Mouse (Mus musculus) stomach, embryonic 15.5 days (tissue): ENCODE results near the gene Usp47. TPM values are rescaled to one million over a fixed set of nuclear protein-coding genes. Genes with fewer than 3 reads are reported as not detected.

Source experiments
- polyA plus RNA-seq: library from polyadenylated mRNA; unstranded; fragments of >200 nt; fragmentation: Nextera tagmentation; extraction: Ambion mirVana; gene quantifications from 2 replicates; pipeline ENCODE4 v1.2.1, GENCODE M21; 2015

Usp47 gene
- polyA plus RNA-seq, 1 experiment from 2014 or later: 59.2 TPM

Other genes starting within 250 kb of the Usp47 start
- 29.3 and 32.2 TPM in 2 replicates for gene Galnt18, start 243.5 kb upstream of the Usp47 start, polyA plus RNA-seq
- gene Dkk3, start 135.6 kb downstream of the Usp47 start, polyA plus RNA-seq: 30.7 and 33.1 TPM in 2 replicates
- 12.5 and 12.7 TPM in 2 replicates for gene Mical2, start 202.4 kb downstream of the Usp47 start, polyA plus RNA-seq